Mouse (Mus musculus) hindbrain, postnatal 0 days (tissue): ENCODE data around the gene Cacul1. TPM values are rescaled to one million over a fixed set of nuclear protein-coding genes. Genes with fewer than 3 reads are reported as not detected.
A peak's percentile ranks its signal among the peaks of the same experiment; 100 is the strongest.

ENCODE experiments used
- ATAC-seq: fragments of 200-750 bp; cut with Nextera tagmentation; 2 replicates; pipeline ENCODE4 v1.8.0; 2017; ENCODE audit warnings: mild to moderate bottlenecking, moderate TSS enrichment, moderate library complexity
- DNase-seq: peaks from one replicate; pipeline ENCODE4 v3.0.0-alpha.2; 2015; ENCODE audit warnings: low spot score
- H3K27ac ChIP-seq: fragments of 300-500 bp; sonication (generic); 2 replicates; pipeline ENCODE4 v1.5.1; 2014; ENCODE audit warnings: mild to moderate bottlenecking
- H3K27me3 ChIP-seq: fragments of 300-500 bp; sonication (generic); 2 replicates; pipeline ENCODE4 v1.6.1; 2014; ENCODE audit warnings: low read length, mixed read lengths; ENCODE audit not compliant: insufficient read depth
- H3K36me3 ChIP-seq: fragments of 300-500 bp; sonication (generic); 2 replicates; pipeline ENCODE4 v1.6.1; 2014; ENCODE audit warnings: low read length, mixed read lengths; ENCODE audit not compliant: insufficient read depth
- H3K4me1 ChIP-seq: fragments of 300-500 bp; sonication (generic); 2 replicates; pipeline ENCODE4 v1.6.1; 2014; ENCODE audit warnings: antibody characterized with exemption, low read length, mixed read lengths; ENCODE audit not compliant: insufficient read depth
- H3K4me2 ChIP-seq: fragments of 300-500 bp; sonication (generic); 2 replicates; pipeline ENCODE4 v1.6.1; 2014; ENCODE audit warnings: low read depth, mild to moderate bottlenecking, low read length, moderate library complexity, mixed read lengths
- H3K4me3 ChIP-seq: fragments of 300-500 bp; sonication (generic); 2 replicates; pipeline ENCODE4 v1.5.1; 2014; ENCODE audit warnings: low read length
- H3K9ac ChIP-seq: fragments of 300-500 bp; sonication (generic); replicated peaks from 2 replicates; pipeline ENCODE4 v1.6.1; 2014; ENCODE audit warnings: mild to moderate bottlenecking, low read length, moderate library complexity, mixed read lengths
- H3K9me3 ChIP-seq: fragments of 300-500 bp; sonication (generic); 2 replicates; pipeline ENCODE4 v1.6.1; 2016; ENCODE audit warnings: low read length, mixed read lengths
- CTCF ChIP-seq: IDR thresholded peaks from 2 replicates; pipeline ENCODE4 v1.5.1; 2016; ENCODE audit warnings: antibody characterized with exemption, control low read depth, low read depth
- WGBS: fragments of 180-500 bp; shearing (Covaris S2); extraction: QIAGEN DNeasy Blood & Tissue Kit; methylation state at CpG from one replicate; pipeline ENCODE4 v1.1.7; 2014; 5-methylcytosine and 5-hydroxymethylcytosine counted together
- polyA plus RNA-seq: library from polyadenylated mRNA; unstranded; fragments of >200 nt; fragmentation: Nextera tagmentation; extraction: Ambion mirVana; gene quantifications from 2 replicates; pipeline ENCODE4 v1.2.1, GENCODE M21; 2015
- total RNA-seq: library from RNA; depleted of rRNA; stranded (reverse); fragments of >200 nt; gene quantifications from 2 replicates; pipeline ENCODE4 v1.2.3, GENCODE M21; 2014

Gene Cacul1
- total and polyA plus RNA-seq, 2 experiments from 2014 or later, result 14.8 to 46.0 TPM

- Histone ChIP-seq H3K9me3 (no peaks in the 10 kb centered on the region), H3K36me3 (peaks cover 12% of the 10 kb centered on the region), H3K27me3 (no peaks in the 10 kb centered on the region), H3K4me2 (no peak overlapping the region), H3K9ac (no peak overlapping the region), H3K4me3 (no peak overlapping the region), H3K4me1 (no peaks in the 10 kb centered on the region), H3K27ac (no peak overlapping the region)
- ATAC-seq (no peak), DNase-seq (no peak)
- WGBS, result 82% methylated on average over 2 of the region's 2 CpGs
- TF ChIP-seq CTCF, result peak; percentile 54
Observed at GRCm38 (mm10) chr19:60543302-60543701, 37.5 kb downstream of the Cacul1 start.

- Histone ChIP-seq H3K36me3 (peaks cover 4% of the 10 kb centered on the region; the same call in 1 of the 2 replicates), H3K4me2 (no peak overlapping the region), H3K9ac (no peak overlapping the region), H3K9me3 (no peaks in the 10 kb centered on the region), H3K4me1 (no peaks in the 10 kb centered on the region), H3K27ac (no peak overlapping the region), H3K27me3 (no peaks in the 10 kb centered on the region), H3K4me3 (no peak overlapping the region)
- TF ChIP-seq CTCF, result no peak
- ATAC-seq, result no peak
- DNase-seq, result no peak
- WGBS, result 99% methylated on average over 2 of the region's 2 CpGs
Observed at GRCm38 (mm10) chr19:60531897-60532296, 48.9 kb downstream of the Cacul1 start.

DNA sequence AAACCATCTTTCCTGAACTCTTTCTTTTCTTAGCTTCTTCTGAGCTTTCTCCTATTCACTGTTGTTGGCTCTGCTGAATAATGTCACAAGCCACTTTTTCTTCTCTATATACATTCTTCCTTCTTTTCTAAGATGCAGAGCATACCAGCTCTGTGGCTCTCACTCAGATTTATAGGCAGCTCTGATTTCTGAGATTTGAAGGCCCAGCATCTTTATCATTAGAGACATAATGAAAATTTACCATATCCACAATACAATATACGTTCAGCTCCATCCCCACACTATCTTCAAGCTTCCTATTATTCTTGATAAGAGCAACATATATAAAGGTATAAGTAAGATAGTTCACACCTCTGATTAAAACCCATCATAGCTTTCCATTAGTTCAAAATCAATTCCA is 50.7 kb downstream of the Cacul1 start:
- no peak overlapping the region for H3K9ac ChIP-seq
- no peaks in the 10 kb centered on the region for H3K4me1 ChIP-seq
- H3K27me3 ChIP-seq, result no peaks in the 10 kb centered on the region
- H3K27ac ChIP-seq, result no peak overlapping the region
- WGBS, result 100% methylated on average over 1 of the region's 1 CpGs
- H3K4me3 ChIP-seq, result no peak overlapping the region
- H3K36me3 ChIP-seq, result peaks cover 4% of the 10 kb centered on the region; the same call in 1 of the 2 replicates
- TF ChIP-seq CTCF, result no peak
- ATAC-seq, result no peak
- no peaks in the 10 kb centered on the region for H3K9me3 ChIP-seq
- DNase-seq, result no peak
- no peak overlapping the region for H3K4me2 ChIP-seq

- no peaks in the 10 kb centered on the region for H3K27me3 ChIP-seq
- no peak overlapping the region for H3K4me3 ChIP-seq
- no peak overlapping the region for H3K27ac ChIP-seq
- ATAC-seq, result no peak
- H3K9me3 ChIP-seq, result no peaks in the 10 kb centered on the region
- peaks cover 4% of the 10 kb centered on the region; the same call in 1 of the 2 replicates for H3K36me3 ChIP-seq
- H3K4me1 ChIP-seq, result no peaks in the 10 kb centered on the region
- WGBS, result 92% methylated on average over 1 of the region's 1 CpGs
- H3K4me2 ChIP-seq, result no peak overlapping the region
- H3K9ac ChIP-seq, result no peak overlapping the region
- no peak for DNase-seq
- no peak for TF ChIP-seq CTCF
Observed at GRCm38 (mm10) chr19:60529302-60529701, 51.5 kb downstream of the Cacul1 start.

GRCm38 (mm10) chr19:60528602-60529001 is 52.2 kb downstream of the Cacul1 start:
- Histone ChIP-seq H3K9ac (no peak overlapping the region), H3K4me3 (no peak overlapping the region), H3K4me2 (no peak overlapping the region), H3K4me1 (no peaks in the 10 kb centered on the region), H3K9me3 (no peaks in the 10 kb centered on the region), H3K27ac (no peak overlapping the region), H3K36me3 (peaks cover 4% of the 10 kb centered on the region; the same call in 1 of the 2 replicates), H3K27me3 (no peaks in the 10 kb centered on the region)
- DNase-seq (no peak), ATAC-seq (no peak)
- TF ChIP-seq CTCF, result no peak
- WGBS, result 92% methylated on average over 3 of the region's 3 CpGs

DNA sequence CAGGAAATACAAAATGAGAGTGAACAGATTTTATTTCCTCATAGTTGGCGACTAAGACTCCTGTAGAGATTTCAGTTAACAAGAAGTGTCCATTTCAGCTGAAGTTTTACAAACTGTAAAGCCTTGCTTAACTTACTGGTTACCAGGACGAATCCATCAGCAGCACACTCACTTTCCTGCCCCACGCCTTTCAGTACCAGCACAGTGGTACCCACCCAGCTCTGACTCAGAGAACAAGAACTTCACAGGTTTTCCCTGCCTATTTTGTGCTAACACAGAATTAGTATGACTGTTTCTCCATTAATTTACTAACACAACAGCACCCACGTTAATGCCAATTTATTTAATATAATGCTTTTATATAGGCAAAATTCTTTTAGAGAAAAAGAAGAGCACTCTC is 53.9 kb downstream of the Cacul1 start:
- Histone ChIP-seq H3K4me1 (no peaks in the 10 kb centered on the region), H3K36me3 (peaks cover 4% of the 10 kb centered on the region; the same call in 1 of the 2 replicates), H3K27ac (no peak overlapping the region), H3K9ac (no peak overlapping the region), H3K27me3 (no peaks in the 10 kb centered on the region), H3K4me2 (no peak overlapping the region), H3K4me3 (no peak overlapping the region), H3K9me3 (no peaks in the 10 kb centered on the region)
- no peak for TF ChIP-seq CTCF
- WGBS, result 92% methylated on average over 4 of the region's 4 CpGs
- DNase-seq (no peak), ATAC-seq (no peak)

DNA sequence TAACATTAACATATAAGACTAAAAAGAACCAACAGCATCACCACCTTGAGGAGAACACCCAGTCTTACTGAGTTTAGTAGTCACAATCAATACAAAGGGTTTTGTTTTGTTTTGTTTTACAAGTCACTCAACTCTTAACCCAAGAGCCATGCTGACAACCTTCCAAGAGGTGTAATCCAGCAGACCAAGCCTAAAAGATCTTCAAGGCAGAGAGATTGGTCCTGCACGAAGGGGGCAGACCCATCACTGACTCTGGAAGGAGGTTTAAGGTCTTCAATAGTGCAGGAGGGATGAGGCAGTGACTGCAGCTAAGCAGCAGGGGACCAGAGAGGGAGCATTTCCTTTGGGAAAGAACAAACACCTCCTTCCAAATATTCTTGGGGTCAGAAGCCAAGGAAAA is 55.7 kb downstream of the Cacul1 start:
- no peaks in the 10 kb centered on the region for H3K27me3 ChIP-seq
- no peak for DNase-seq

More for the DNA sequence above, 55.7 kb downstream of the Cacul1 start:
- Histone ChIP-seq H3K9me3 (no peaks in the 10 kb centered on the region), H3K9ac (no peak overlapping the region), H3K36me3 (peaks cover 4% of the 10 kb centered on the region; the same call in 1 of the 2 replicates), H3K27ac (no peak overlapping the region), H3K4me2 (no peak overlapping the region), H3K4me3 (no peak overlapping the region), H3K4me1 (no peaks in the 10 kb centered on the region)
- no peak for ATAC-seq
- WGBS, result 75% methylated on average over 1 of the region's 1 CpGs
- TF ChIP-seq CTCF, result no peak
